Mouse (Mus musculus): Measurements from ENCODE around the gene Galp. TPM values are rescaled to one million over a fixed set of nuclear protein-coding genes. Genes with fewer than 3 reads are reported as not detected.

The Galp gene
- not detected for total RNA-seq (2021)
- long read RNA-seq, experiment 1, result 0 reads
- long read RNA-seq, experiment 2, result 0 reads

DNA sequence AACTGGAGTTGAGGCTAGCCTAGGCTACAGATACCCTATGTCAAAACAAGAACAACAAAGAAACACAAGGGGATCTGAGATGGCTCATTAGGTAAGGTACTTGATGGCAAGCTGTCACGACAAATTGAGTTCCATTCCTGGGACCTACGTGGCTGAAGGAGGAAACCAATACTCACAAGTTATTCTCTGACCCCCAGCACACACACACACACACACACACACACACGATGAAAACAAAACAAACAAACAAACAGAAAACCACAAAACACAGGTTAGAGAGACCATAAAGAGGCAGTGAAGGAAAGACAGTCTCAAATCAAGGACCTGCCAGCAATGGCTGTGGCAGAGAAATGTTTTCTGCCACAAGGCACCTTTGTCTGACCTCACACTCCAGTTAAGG, at the start of gene Galp:
Galp (plus strand) TSS at position 301 of the 400 bp plus-strand sequence.
- DNase-seq, result no peak
- intact Hi-C loops (cut with DNase I), result no loop called here

DNA sequence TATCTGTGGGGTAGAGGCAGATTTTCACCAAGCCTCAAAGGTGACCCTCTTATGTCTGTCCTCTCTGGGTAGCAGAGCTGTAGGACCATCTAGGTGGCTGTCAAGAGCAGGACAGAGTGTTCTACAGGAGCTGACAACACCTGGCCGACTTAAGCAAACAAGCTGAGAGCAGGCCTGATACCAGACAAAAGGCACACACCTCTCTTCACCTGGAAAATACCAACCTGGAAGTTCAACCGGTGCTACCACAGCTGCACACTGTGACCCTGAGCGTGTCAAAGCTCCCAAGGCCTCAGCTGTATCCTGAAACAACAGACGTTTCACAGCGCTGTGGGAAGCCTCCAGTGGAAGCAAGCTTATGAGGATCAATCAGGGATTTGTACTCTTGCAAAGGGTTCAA, 49.2 kb upstream of the Galp start:
- intact Hi-C loops (cut with DNase I), result loop anchor here (2.0 kb wide), 1 partner anchor 21 kb away; no protein-coding TSS in a partner anchor
- DNase-seq, result no peak

DNA sequence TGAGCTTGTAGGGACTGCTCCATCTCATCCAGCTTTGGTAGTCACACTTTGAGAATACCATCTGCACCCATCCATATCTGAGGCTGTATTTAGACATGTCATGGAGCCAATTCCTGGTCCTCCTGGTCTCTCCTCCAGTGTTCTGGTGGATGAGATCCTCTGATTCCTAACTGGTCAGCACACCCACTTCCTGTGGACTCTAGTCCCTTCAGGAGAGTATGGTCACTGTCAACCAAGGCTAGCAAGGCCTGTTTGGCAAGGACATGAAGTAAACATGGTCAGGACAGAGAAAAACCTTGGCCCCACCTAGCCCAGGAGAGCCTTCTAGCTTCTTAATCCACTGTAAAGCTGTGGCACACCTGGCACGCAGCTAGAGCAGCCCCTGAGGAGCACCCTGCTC, 45.6 kb upstream of the Galp start:
- intact Hi-C loops (cut with DNase I), result loop anchor here (10.0 kb wide), 1 partner anchor 1066 kb away; the partner anchor contains the start of gene Epn1

DNA sequence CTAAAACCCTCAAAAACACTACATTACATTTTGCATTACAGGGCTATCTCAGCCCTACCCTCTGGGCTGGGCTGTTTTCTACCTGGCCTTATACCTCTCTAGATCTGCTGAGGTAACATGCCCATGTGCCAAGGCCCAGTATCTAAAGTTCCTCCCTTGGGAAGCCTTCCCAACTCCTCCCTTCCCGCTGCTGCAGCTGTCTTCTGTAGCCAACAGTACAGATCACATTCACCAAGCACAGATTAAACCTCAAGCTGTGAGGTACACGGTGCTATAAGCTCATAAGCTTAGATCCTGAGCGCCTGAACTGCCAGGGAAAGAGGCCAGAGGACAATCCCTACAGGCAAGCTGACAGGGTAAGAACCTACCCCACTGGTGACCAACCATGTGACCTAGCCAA, 44.9 kb upstream of the Galp start:
- intact Hi-C loops (cut with DNase I), result loop anchor here (10.0 kb wide), 1 partner anchor 1067 kb away; the partner anchor contains the start of gene Epn1
- no peak for DNase-seq

More for the DNA sequence above, 45.6 kb upstream of the Galp start:
- no peak for DNase-seq

DNA sequence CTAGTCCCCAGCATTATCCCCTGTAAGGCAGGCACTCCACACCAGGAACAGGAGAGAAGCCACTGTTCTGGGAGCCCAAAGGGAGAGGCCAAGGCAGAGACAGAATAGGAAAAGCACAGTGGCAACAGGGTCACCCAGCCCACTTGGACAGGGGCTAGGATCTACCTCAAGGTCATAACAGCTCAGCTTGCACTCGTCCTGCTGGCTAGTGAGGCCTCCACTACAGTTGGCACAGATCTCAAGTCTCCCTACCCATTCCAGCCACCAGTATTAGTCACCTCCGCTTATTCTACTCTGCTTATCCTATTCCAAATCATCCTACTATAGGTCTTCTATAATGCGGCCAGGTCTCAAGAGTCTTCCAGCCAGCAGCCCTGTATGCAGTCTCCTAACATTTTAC, 43.8 kb upstream of the Galp start:
- intact Hi-C loops (cut with DNase I), result loop anchor here (10.0 kb wide), 1 partner anchor 1068 kb away; the partner anchor contains the start of gene Epn1
- DNase-seq, result no peak

DNA sequence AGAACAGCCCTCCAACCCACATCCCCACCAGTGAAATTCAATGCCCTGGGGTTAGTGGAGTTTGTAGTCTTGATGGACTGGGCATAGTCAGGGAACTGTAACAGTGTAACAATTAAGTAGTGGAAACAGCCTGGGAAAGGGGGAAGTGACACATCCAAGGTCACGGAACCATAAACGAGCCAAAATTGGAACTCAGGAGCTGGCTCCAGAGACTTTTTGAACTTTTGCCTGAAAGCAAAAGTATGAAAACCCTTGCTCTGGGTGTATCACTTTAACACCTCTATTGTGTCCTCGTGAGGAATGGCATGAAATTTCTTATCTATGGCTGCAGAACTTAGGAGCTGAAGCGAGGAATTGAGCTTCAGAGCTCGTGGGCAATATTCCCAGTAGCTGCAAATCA, 42.7 kb upstream of the Galp start:
- intact Hi-C loops (cut with DNase I), result loop anchor here (10.0 kb wide), 1 partner anchor 1069 kb away; the partner anchor contains the start of gene Epn1
- DNase-seq, result no peak

DNA sequence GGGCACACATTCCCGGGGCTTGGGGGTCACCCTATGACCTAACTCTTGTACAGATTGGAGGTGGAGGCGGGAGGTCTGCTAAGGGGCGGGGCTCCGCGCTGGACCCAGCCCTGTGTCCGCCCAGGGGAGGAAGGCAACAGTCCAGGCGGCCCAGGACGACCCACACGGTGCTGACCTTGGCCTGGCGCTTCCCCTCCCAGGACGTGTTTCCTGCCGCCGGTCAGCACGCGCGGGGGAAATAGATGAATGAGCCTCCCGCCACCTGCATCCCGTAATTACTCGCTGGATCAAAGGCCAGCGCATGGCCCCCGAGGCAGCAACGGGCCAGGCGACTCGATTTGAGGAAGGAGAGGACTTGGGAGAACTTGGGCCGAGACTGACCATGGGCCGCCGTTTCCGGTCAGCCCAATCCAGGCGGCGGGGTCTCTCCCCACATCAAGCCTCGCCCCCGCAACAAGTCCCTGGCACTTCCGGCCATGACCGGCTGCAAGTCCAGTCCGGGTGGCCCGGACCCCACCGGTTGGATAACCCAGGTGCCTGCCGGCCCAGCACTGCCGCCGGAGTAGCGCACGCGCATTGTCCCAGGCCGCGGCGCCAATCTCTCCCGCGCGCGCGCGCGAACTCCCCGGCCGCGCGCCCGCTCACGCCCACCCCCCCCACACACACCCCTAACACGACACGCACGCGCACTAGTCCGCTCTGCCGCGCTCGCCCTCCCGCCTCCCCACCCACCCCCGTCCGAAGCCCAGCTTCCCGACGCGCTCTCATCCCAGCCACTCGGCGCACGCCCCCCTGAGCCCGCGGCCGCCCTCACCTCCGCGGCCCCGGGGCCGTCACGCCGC, 41.6 kb upstream of the Galp start:
- peak; percentile 87 to 89 for DNase-seq
- intact Hi-C loops (cut with DNase I), result loop anchor here (10.0 kb wide), 1 partner anchor 1070 kb away; the partner anchor contains the start of gene Epn1

DNA sequence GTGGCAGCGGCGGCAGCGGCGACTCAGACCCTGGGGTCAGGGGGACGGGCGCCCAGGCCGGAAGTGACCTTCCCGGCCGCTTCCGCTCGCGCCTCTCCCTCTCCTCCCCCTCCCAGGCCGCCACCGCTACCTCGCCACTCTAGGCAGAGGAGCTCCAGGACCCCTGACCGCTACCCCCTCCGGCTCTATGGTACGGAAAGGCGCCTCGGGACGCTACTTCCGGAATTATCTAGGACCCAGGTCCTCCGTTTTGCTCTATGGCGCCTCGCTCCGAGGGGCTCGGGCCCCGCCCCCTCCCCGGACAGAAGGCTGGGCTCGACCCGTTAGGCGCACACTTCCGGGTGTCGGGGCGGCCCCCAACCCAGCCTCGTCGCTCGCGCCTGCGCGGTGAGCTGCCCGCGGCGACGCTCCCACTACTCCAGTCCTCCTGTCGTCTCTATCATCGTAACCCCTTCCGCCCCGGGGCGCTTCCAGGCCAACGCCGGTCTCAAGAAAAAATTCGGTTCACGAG, 40.9 kb upstream of the Galp start, which contains the start of gene Zfp787:
Zfp787 (minus strand) TSS at position 97 of the 511 bp plus-strand sequence.
- intact Hi-C loops (cut with DNase I), result loop anchor here (2.0 to 10.0 kb wide), 2 partner anchors 15 to 1071 kb away; partner anchors contain the start of gene Epn1

DNA sequence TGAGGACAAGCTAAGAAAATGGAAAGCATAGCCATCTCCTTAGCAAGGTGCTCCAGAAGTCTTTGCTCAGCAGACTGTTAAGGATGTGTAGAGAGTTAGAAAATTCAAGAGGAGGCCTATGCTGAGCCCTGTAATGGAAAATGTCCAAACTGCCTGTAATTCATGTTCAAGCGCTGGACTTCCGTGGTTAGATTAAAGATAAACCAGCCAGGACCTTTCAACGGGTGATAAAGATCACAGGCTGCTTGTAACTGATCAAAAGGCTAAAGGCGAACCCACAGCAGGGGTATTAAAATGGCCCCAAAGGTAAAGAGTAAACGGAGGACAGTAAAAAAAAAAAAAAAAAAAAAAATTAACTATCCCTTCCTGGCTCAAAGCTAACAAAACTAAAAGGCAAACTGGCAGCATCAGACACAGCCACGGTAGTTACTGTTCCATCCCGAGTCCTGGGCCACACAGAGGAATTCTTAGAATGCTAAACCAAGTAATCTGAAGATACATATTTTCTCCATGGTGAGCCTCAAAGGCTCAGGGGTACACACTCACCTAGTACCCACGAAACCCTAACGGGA, 39.9 kb upstream of the Galp start:
- no peak for DNase-seq
- intact Hi-C loops (cut with DNase I), result loop anchor here (2.0 to 10.0 kb wide), 2 partner anchors 14 to 1072 kb away; partner anchors contain the start of gene Epn1

More for the DNA sequence above, 40.9 kb upstream of the Galp start, which contains the start of gene Zfp787:
- peak; percentile 97 to 98 for DNase-seq

DNA sequence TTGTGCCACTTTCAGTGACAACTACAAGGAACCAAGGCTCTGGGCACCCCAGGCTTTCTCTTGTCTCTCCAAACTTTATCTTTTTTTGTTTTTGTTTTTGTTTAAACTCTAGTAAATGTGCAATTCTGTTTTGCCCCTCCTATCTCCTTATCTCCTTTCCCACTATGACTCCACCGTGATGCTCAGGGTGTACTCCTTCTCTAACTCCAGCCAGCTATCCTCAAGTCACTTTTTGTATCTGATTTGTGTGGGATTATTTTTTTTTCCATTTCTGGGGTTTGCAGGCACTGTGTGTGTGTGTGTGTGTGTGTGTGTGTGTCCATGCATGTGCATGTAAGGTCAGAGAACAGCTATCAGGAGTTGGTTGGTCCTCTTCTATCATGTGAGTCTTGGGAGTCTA, 39.4 kb upstream of the Galp start:
- intact Hi-C loops (cut with DNase I), result loop anchor here (2.0 to 10.0 kb wide), 2 partner anchors 13 to 1073 kb away; partner anchors contain the start of gene Epn1
- DNase-seq, result no peak

DNA sequence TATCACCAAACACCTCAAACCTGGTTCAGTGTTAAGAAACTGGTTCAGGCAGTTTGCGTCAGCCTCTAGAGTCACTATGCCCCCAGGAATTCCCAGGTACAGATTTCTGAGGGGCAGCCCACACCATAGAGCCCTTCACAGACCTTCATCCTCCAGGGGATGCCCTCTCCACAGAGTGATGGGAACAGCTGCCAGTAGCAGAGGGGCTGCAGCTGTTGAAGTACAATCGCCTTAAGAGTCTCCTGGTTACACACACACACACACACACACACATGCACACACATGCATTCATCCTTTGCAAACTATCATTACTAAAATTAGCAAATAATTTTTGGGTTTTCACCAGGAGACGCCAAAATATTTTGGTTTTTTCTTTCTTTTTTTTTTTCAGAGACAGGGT, 37.3 kb upstream of the Galp start:
- intact Hi-C loops (cut with DNase I), result loop anchor here (10.0 kb wide), 1 partner anchor 1075 kb away; the partner anchor contains the start of gene Epn1
- DNase-seq, result no peak

DNA sequence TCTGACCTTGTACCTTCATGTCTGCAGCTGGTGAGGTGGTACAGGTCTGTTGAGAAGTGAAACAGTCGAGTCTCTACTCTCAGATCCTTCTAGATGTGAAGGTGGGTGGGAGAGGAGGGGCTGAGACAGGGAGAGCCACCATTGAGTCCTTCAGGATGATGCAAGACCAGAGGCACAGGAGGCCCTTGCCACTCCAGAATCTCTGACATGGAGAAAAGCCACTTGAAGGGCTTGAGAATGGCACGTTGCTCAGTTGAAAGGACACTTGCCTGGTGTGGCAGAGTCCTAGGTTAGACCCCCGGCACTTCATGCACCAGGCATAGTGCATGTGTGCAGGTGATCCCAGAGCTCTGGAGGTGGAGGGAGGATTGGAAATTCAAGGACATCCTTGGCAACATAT, 35.3 kb upstream of the Galp start:
- DNase-seq, result no peak
- intact Hi-C loops (cut with DNase I), result no loop called here

DNA sequence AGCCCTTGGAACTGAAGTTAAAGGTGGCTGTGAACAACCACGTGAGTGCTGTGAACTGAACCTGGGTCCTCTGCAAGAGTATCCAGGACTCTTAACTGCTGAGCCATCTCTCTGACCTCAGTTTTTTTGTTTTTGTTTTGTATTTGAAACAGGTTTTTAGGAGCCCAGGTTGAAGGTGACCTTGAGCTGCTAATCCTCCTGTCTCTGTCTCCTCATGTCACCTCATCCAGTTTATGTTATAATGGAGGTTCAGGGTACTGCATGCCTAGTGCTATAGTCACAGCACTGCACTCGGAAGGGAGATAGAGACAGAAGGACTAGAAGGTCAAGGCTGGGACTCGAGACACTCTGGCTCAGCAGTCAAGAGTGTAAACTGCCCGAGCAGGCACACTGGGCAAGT, 34.7 kb upstream of the Galp start:
- no peak for DNase-seq
- intact Hi-C loops (cut with DNase I), result no loop called here

DNA sequence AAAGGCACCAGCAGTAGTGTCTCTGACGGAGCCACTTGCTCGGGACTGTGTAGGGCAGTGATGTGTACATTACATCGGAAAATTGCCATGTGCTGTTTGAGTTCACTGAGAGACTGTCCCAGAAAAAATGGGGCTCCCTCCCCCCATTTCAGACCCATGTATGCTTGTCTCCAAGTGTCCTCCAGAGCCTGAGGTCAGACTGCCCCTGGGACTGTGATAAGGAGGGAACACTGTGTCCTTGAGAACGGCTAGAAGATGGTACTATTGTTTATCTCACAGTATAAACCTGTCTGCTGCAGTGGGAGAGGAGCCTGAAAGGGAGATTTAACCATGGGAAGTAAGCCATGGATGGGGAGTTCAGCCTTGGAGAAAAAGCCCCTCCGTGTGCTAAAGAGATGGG, 32.2 kb upstream of the Galp start:
- DNase-seq, result no peak
- intact Hi-C loops (cut with DNase I), result no loop called here

DNA sequence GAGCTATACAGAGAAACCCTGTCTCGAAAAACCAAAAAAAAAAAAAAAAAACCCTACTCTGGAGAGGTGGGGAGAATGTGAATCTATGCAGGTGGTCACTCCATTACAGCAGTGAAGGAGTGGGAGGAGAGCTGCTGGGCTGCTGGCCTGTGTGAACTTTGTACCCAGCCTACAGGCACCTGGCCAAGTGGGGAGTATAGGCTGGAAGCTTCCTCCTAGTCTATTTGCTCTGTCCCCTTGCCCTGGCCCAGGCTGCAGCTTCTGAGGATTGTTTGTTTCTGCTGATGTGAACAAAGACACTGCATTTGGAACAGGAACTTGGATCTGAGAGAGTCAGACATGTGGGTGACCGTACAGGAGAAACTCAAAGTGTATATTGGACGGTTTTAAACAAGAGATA, 27.5 kb upstream of the Galp start:
- intact Hi-C loops (cut with DNase I), result no loop called here
- DNase-seq, result peak; percentile 48 to 49

DNA sequence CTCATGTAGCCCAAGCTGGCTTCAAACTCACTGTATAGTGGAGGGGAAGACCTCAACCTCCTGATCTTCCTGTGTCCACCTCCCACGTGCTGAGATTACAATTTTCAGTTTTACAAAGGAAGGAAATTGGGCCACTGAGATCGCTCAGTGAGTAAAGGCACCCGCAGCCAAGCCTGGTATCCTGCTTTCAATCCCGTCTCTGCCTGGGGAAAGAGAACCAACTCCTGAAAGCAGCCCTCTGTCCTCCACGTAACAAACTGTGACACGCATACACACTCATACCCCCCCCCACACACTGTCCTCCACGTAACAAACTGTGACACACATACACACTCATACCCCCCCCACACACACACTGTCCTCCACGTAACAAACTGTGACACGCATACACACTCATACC, 26.5 kb upstream of the Galp start:
- no peak for DNase-seq
- intact Hi-C loops (cut with DNase I), result loop anchor here (2.0 kb wide), 1 partner anchor 14 kb away; no protein-coding TSS in a partner anchor

DNA sequence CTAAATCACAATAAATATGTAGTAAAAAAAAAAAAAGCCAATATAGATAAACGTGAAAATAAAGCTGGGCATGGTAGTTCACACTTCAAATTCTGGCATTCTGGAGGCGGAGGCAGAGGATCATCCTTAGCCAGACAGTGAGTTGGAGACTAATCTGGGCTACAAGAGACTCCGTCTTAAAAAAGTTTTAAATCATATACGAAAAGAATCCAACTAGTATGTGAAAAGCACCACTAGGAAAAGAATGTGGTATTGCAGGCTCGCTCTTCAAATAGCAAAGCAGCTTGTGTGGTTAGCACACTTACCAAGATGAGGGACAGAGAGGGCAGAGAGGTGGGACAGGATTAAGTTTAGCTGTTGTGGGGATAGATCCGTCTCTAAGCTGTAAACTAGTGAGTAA, 26.0 kb upstream of the Galp start:
- DNase-seq, result no peak
- intact Hi-C loops (cut with DNase I), result loop anchor here (2.0 kb wide), 1 partner anchor 14 kb away; no protein-coding TSS in a partner anchor

DNA sequence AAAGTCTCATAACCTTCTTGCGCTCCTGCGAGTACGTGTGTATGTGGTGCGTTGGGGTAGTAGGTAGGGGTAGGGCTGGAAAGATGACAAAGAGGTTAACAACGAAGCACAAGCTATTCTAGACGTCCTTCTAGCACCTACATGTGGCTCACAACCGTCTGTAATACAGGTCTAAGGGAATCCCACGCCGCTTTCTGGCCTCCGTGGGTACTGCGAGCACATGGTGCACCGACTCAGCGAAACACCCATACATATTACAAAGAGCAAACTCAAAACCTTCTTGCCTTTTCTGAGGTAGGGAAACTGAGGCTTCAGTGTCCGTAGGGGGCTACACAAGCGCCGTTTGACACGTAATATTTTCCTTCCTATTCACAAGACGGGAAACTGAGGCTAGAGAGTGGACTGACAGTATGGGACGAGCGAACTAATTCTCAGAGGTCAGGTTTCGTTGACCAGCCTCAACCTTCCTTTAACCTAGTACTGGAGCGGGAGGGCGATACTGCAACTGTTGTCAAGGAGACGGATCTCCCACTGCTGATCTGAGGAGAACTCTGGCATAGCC, 25.4 kb upstream of the Galp start:
- DNase-seq, result peak; percentile 50 to 73
- intact Hi-C loops (cut with DNase I), result loop anchor here (2.0 kb wide), 2 partner anchors 15 to 19 kb away; no protein-coding TSS in a partner anchor

DNA sequence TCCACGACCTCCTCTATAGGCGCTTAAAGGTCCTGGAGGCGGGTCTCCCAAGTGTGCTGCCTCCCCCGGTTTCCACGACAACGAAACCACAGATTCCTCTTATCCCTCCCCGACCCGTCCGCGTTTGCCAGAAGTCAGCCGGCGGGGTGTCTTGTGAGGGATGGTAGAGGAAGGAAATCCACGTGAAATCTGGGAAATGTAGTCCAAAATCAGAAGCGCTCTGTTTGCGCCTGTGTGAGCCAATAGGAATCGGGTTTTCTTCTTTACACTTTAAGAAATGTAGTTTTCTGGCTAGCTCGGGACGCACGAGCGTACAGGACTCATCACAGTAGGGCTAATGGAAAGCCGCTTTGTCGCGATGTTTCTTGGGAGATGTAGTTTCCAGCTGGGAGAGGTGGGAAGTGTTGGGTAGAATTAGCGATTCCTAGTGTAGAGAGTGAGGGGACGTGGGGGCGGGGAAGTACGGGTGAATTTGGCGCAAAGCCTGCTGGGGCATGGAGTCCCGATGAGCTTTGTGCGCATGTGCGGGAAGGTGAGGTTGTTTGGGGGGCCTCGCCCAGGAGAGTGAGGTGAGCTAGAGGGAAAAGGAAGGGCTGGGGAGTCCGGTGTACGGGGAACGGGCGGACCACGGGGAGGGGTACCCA, 24.8 kb upstream of the Galp start, which contains the start of gene Zfp444:
Zfp444 (plus strand) TSS at position 221 of the 644 bp plus-strand sequence.
- DNase-seq, result peak; percentile 96
- intact Hi-C loops (cut with DNase I), result loop anchor here (2.0 kb wide), 1 partner anchor 19 kb away; no protein-coding TSS in a partner anchor
